Mouse (Mus musculus) midbrain, embryonic 15.5 days (tissue): Measurements from ENCODE around the gene Gon7. TPM values are rescaled to one million over a fixed set of nuclear protein-coding genes. Genes with fewer than 3 reads are reported as not detected.

Experiments
- ATAC-seq: fragments of 200-750 bp; cut with Nextera tagmentation; replicated peaks from 2 replicates; pipeline ENCODE4 v1.8.0; 2017; ENCODE audit warnings: moderate TSS enrichment
- H3K27ac ChIP-seq: fragments of 300-500 bp; sonication (generic); 2 replicates; pipeline ENCODE4 v1.5.1; 2015; ENCODE audit warnings: mild to moderate bottlenecking, inconsistent platforms
- H3K27me3 ChIP-seq: fragments of 300-500 bp; sonication (generic); replicated peaks from 2 replicates; pipeline ENCODE4 v1.6.1; 2015; ENCODE audit warnings: inconsistent platforms
- H3K36me3 ChIP-seq: fragments of 300-500 bp; sonication (generic); replicated peaks from 2 replicates; pipeline ENCODE4 v1.6.1; 2015; ENCODE audit warnings: inconsistent platforms
- H3K4me1 ChIP-seq: fragments of 300-500 bp; sonication (generic); 2 replicates; pipeline ENCODE4 v1.6.1; 2015; ENCODE audit warnings: inconsistent platforms
- H3K4me2 ChIP-seq: fragments of 300-500 bp; sonication (generic); 2 replicates; pipeline ENCODE4 v1.6.1; 2015; ENCODE audit warnings: inconsistent platforms, mild to moderate bottlenecking, moderate library complexity
- H3K4me3 ChIP-seq: fragments of 300-500 bp; sonication (generic); 2 replicates; pipeline ENCODE4 v1.5.1; 2015; ENCODE audit warnings: mild to moderate bottlenecking, inconsistent platforms
- H3K9ac ChIP-seq: fragments of 300-500 bp; sonication (generic); 2 replicates; pipeline ENCODE4 v1.6.1; 2015; ENCODE audit warnings: mild to moderate bottlenecking, inconsistent platforms
- H3K9me3 ChIP-seq: fragments of 300-500 bp; sonication (generic); 2 replicates; pipeline ENCODE4 v1.6.1; 2016; ENCODE audit warnings: inconsistent platforms
- WGBS: fragments of 180-500 bp; shearing (Covaris S2); methylation state at CpG from one replicate; pipeline ENCODE4 v1.1.7; 2015; ENCODE audit warnings: mixed read lengths; 5-methylcytosine and 5-hydroxymethylcytosine counted together
- polyA plus RNA-seq: library from polyadenylated mRNA; unstranded; fragments of >200 nt; fragmentation: Nextera tagmentation; extraction: Ambion mirVana; gene quantifications from 2 replicates; pipeline ENCODE4 v1.2.1, GENCODE M21; 2015

The Gon7 gene
- polyA plus RNA-seq, 1 experiment from 2014 or later: 51.0 TPM

DNA sequence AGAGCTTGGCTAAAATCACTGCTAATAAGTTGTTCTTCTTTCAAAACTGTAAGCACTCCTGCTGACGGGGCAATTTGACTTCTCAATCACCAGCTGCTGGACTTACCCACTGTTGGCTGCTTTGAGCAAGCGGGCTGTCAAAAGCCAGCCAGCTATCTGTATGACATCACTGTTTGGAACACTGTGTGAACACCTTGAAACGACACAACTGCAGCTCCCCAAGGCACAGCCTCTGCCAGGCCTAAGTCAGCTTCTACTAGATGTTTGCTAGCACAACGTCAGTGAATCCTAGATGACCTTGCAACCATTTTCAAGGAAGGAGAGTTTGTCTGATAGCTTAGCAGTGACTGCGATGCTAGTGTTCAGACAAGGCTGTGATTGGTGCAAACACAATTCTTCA is 18.5 kb downstream of the Gon7 start:
- Histone ChIP-seq H3K36me3 (no peaks in the 10 kb centered on the region), H3K27ac (no peak overlapping the region), H3K9me3 (no peaks in the 10 kb centered on the region), H3K27me3 (no peaks in the 10 kb centered on the region), H3K4me1 (peaks cover 18% of the 10 kb centered on the region), H3K4me2 (no peak overlapping the region), H3K4me3 (no peak overlapping the region), H3K9ac (no peak overlapping the region)
- 85% methylated on average over 5 of the region's 5 CpGs for WGBS
- no peak for ATAC-seq

GRCm38 (mm10) chr12:102733381-102733780 is 24.2 kb downstream of the Gon7 start:
- 12% methylated on average over 5 of the region's 5 CpGs for WGBS
- Histone ChIP-seq H3K4me2 (no peak overlapping the region), H3K9me3 (no peaks in the 10 kb centered on the region)

DNA sequence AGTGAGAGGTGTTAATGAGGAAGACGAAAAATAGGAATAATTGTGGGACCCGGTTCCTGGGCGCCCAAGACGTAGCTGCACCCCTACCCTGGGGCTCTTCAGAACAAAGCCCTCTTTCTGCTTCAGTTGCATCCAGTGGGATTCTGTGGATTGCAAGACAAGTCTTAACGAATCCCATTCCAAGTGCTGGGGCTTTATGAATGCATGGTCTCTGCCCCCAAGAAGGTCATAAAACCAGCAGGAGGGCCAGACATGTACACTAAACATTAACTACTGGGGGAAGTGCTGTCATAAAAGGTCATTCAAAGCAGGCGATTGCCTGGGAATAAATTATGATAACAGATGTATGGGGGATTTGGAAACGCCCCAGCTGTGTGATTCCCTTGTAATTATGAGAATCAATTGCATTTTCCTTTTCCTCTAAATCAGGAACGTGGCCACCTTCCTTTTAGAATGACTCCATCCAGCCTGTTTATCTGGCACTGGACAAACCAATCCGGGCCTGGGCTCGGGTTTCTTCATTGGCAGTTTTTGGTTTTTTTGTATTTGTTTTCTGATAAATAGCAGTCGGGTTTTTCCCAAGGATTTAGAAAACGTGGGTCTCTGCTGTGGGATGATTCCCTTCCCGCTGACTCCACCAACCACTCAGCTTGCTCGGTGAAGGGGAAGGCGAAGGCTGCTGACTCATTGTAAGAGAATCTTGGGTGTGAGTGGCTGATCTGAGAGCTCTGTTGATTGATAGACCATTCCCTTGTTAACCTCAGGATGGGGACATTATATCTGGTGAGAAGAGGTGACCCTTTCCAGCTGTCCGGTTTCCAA is 26.6 kb downstream of the Gon7 start:
- 36% methylated on average over 16 of the region's 16 CpGs for WGBS
- Histone ChIP-seq H3K9ac (no peak overlapping the region), H3K4me3 (peak overlapping the region; percentile 26), H3K9me3 (no peaks in the 10 kb centered on the region), H3K4me2 (peak overlapping the region; percentile 51), H3K36me3 (no peaks in the 10 kb centered on the region), H3K4me1 (peaks cover 20% of the 10 kb centered on the region), H3K27me3 (no peaks in the 10 kb centered on the region), H3K27ac (peak overlapping the region; percentile 82)
- peak; percentile 54 for ATAC-seq

More at GRCm38 (mm10) chr12:102733381-102733780, 24.2 kb downstream of the Gon7 start:
- no peak overlapping the region for H3K27ac ChIP-seq
- no peak overlapping the region for H3K4me3 ChIP-seq
- no peak for ATAC-seq
- H3K4me1 ChIP-seq: peaks cover 20% of the 10 kb centered on the region
- no peak overlapping the region for H3K9ac ChIP-seq
- no peaks in the 10 kb centered on the region for H3K36me3 ChIP-seq
- H3K27me3 ChIP-seq: no peaks in the 10 kb centered on the region

DNA sequence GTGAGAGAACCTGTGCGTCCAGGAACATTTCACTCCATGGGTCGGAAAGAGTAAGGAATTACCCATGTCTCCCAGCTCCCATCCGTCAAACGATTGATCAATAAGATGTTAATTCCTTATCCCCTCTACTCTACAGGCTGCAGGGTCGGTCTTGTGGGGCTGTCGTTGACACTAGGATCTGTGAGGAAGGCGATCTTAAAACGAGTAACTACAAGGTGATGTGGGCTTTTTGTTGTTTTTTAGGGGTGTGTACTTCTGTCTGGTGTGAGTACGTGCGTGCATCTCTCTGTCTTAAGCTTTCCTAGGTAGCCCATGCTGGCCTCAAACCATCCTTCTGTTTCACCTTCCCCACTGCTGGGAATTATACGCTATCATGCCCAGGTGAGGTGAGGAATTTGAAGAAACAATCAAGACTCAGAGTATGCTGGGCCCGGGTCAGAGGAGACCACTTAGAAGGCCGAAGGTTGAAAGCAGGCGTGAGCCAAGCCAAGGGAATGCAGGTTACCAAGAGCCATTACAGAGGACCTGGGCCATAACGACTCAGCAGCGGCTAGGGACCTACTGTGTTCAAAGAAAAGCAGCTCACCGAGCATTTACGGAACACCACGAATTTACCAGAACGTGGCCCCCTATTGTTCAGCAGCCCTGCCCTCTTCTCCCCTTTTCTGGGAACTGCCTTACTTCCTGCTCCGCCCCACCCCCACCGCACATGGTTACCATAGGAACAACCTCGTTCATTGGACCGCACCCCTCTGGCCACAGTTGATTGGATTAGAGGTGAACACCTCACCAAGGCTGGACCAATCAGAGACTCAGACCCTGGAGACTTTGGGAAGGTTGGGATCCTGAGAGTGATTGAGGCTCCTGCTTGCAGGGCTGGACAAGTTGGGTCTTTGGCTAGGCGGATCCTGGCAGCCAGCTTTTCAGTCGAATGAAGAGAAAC is 27.5 kb downstream of the Gon7 start:
- H3K4me3 ChIP-seq: peak overlapping the region; percentile 26
- peak overlapping the region; percentile 82 for H3K27ac ChIP-seq
- WGBS: 30% methylated on average over 26 of the region's 26 CpGs
- peak; percentile 98 for ATAC-seq
- H3K36me3 ChIP-seq: no peaks in the 10 kb centered on the region
- H3K9me3 ChIP-seq: no peaks in the 10 kb centered on the region
- 0 out of 2 replicates have a peak overlapping the region, but pooled peaks have one; percentile 12 for H3K9ac ChIP-seq
- H3K4me1 ChIP-seq: peaks cover 20% of the 10 kb centered on the region
- H3K4me2 ChIP-seq: peak overlapping the region; percentile 51
- no peaks in the 10 kb centered on the region for H3K27me3 ChIP-seq

- no peak overlapping the region for H3K4me3 ChIP-seq
- H3K4me1 ChIP-seq: peaks cover 12% of the 10 kb centered on the region
- H3K27ac ChIP-seq: no peak overlapping the region
- H3K27me3 ChIP-seq: no peaks in the 10 kb centered on the region
- H3K9ac ChIP-seq: no peak overlapping the region
- WGBS: 80% methylated on average over 7 of the region's 7 CpGs
- no peak for ATAC-seq
- H3K4me2 ChIP-seq: no peak overlapping the region
- no peaks in the 10 kb centered on the region for H3K36me3 ChIP-seq
- H3K9me3 ChIP-seq: no peaks in the 10 kb centered on the region
Measured at GRCm38 (mm10) chr12:102725761-102726175, 31.8 kb downstream of the Gon7 start.

DNA sequence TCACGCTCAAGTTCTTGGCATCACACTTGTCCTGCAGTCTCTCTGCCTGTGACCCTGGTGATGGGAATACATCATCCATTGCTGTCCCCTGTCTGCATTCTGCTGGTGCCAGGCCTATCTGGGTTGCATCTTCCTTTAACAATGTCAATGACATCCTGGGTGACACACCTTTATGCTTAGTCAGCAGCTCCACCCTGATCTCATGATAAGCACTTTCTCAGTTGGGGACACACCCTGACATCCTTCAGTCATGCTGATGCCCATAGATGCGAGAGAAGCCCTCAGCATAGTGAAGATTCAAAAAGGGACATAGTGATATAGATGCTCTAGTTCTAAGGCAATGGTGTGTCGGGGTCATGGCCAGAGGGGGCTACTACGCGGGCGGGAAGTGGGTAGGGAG is 32.5 kb downstream of the Gon7 start:
- H3K4me2 ChIP-seq: no peak overlapping the region
- H3K9me3 ChIP-seq: no peaks in the 10 kb centered on the region
- H3K4me1 ChIP-seq: 0 out of 2 replicates have a peak, but pooled peaks cover 5% of the 10 kb centered on the region
- no peaks in the 10 kb centered on the region for H3K36me3 ChIP-seq
- ATAC-seq: no peak
- H3K9ac ChIP-seq: no peak overlapping the region
- H3K27ac ChIP-seq: no peak overlapping the region
- WGBS: 93% methylated on average over 6 of the region's 6 CpGs
- H3K4me3 ChIP-seq: no peak overlapping the region
- no peaks in the 10 kb centered on the region for H3K27me3 ChIP-seq

GRCm38 (mm10) chr12:102723861-102724260 is 33.7 kb downstream of the Gon7 start:
- no peak overlapping the region for H3K4me3 ChIP-seq
- 79% methylated on average over 6 of the region's 6 CpGs for WGBS
- H3K9me3 ChIP-seq: no peaks in the 10 kb centered on the region
- H3K27ac ChIP-seq: no peak overlapping the region
- H3K36me3 ChIP-seq: no peaks in the 10 kb centered on the region
- no peaks in the 10 kb centered on the region for H3K27me3 ChIP-seq
- no peak overlapping the region for H3K4me2 ChIP-seq
- H3K4me1 ChIP-seq: 0 out of 2 replicates have a peak, but pooled peaks cover 3% of the 10 kb centered on the region
- H3K9ac ChIP-seq: no peak overlapping the region
- ATAC-seq: no peak

DNA sequence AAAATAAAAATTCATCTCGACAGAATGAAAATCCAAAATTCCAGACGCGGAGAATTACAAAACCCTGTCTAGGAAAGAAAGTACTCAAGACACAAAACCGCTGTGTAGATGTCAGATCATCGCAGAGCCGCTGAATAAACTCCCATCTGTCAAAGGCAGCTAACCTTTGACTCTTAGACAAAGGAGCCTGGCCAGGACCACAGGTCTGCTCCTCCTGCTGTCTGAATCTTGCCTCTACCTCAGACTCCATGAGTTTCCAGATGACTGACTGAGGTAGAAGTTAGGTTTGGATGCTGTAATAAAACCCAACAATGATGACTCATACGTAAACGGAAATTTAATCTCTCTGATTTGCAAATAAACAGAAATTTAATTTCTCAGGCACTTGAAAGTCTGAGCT is 34.6 kb downstream of the Gon7 start:
- no peak for ATAC-seq
- no peaks in the 10 kb centered on the region for H3K27me3 ChIP-seq
- no peak overlapping the region for H3K27ac ChIP-seq
- H3K9ac ChIP-seq: no peak overlapping the region
- no peak overlapping the region for H3K4me3 ChIP-seq
- H3K4me1 ChIP-seq: 0 out of 2 replicates have a peak, but pooled peaks cover 3% of the 10 kb centered on the region
- WGBS: 65% methylated on average over 8 of the region's 8 CpGs
- no peak overlapping the region for H3K4me2 ChIP-seq
- no peaks in the 10 kb centered on the region for H3K9me3 ChIP-seq
- no peaks in the 10 kb centered on the region for H3K36me3 ChIP-seq

DNA sequence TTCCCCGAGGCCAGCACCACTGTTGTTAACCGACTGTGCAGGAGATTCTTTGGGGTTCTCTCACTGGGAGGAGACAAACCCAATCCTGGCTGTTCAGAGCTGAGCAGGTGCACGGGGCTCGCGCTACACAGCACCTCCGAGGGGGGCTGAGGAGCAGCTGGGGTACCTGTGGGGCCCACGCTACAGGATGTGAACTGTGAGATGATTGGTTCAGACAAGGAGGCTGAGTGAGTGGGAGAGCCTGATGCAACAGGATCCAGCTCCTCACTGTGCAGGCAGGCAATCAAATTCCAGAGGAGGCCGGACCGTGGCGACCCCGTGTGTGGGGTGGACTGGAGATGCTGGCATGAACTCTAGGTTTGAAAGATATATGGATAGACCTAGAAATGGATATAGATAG is 35.2 kb downstream of the Gon7 start:
- H3K9ac ChIP-seq: no peak overlapping the region
- no peak overlapping the region for H3K4me2 ChIP-seq
- whole genome bisulfite sequencing: 59% methylated on average over 11 of the region's 11 CpGs
- H3K36me3 ChIP-seq: no peaks in the 10 kb centered on the region
- 0 out of 2 replicates have a peak, but pooled peaks cover 3% of the 10 kb centered on the region for H3K4me1 ChIP-seq
- ATAC-seq: no peak
- H3K9me3 ChIP-seq: no peaks in the 10 kb centered on the region
- H3K27ac ChIP-seq: no peak overlapping the region
- H3K27me3 ChIP-seq: no peaks in the 10 kb centered on the region
- no peak overlapping the region for H3K4me3 ChIP-seq

DNA sequence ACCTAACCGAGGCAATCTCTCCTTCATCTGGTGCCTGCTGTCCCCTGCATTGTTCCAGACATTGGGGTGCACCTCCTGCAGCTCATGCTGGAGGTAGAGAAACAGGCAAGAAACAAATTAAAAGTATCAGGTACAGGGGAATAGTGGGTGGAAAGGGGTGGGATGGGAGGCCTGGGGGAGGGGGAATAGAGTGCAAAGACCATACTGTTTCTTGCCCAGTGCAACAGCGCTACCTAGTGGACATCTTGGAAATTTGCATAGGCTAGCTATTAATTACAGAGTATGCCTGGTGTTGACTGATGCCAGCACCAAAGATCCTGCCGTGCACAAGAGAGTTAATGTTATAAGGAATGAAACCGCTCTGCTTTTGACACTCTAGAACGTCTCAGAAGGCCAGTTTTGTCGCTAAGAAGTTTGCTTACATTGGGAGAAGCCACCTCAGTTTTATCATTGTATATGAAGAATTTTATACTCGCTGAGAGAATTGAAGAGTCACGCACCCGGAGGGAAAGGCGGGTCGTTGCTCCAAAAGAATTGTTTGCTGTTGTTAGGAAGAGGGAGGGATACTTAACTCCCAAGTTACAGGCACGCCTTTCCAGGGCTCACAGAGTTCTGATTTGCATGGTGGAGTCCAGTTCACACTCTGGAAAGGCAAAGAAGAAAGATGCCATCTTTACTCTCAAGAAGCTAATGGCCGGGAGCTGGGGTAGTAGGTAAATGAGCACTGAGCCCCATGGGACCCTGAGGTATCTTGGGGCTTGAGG is 37.9 kb downstream of the Gon7 start:
- H3K4me3 ChIP-seq: no peak overlapping the region
- WGBS: 26% methylated on average over 13 of the region's 13 CpGs
- no peak overlapping the region for H3K9ac ChIP-seq
- H3K4me1 ChIP-seq: 0 out of 2 replicates have a peak, but pooled peaks cover 3% of the 10 kb centered on the region
- no peaks in the 10 kb centered on the region for H3K27me3 ChIP-seq
- H3K4me2 ChIP-seq: peak overlapping the region; percentile 17
- no peaks in the 10 kb centered on the region for H3K9me3 ChIP-seq
- peak; percentile 75; the same call in 1 of the 2 replicates for ATAC-seq
- H3K27ac ChIP-seq: no peak overlapping the region
- no peaks in the 10 kb centered on the region for H3K36me3 ChIP-seq

GRCm38 (mm10) chr12:102714654-102715395 is 42.8 kb downstream of the Gon7 start:
- 80% methylated on average over 10 of the region's 10 CpGs for WGBS
- no peak overlapping the region for H3K27ac ChIP-seq
- no peak overlapping the region for H3K9ac ChIP-seq
- no peak overlapping the region for H3K4me3 ChIP-seq
- no peak for ATAC-seq
- H3K4me2 ChIP-seq: no peak overlapping the region
- 0 out of 2 replicates have a peak, but pooled peaks cover 2% of the 10 kb centered on the region for H3K4me1 ChIP-seq
- no peaks in the 10 kb centered on the region for H3K27me3 ChIP-seq
- H3K9me3 ChIP-seq: no peaks in the 10 kb centered on the region
- H3K36me3 ChIP-seq: no peaks in the 10 kb centered on the region
